Mouse (Mus musculus) thymus, postnatal 25 days (tissue): Measurements from ENCODE around the gene Gm13271.
"Not testable (repeated sequence)": the region's sequence is repeated elsewhere in the genome, so short reads cannot be mapped to it uniquely, and the experiment has no call there.

Experiments
- DNase-seq: peaks from one replicate; pipeline ENCODE4 v3.0.0; 2022

Gene Gm13271

DNA sequence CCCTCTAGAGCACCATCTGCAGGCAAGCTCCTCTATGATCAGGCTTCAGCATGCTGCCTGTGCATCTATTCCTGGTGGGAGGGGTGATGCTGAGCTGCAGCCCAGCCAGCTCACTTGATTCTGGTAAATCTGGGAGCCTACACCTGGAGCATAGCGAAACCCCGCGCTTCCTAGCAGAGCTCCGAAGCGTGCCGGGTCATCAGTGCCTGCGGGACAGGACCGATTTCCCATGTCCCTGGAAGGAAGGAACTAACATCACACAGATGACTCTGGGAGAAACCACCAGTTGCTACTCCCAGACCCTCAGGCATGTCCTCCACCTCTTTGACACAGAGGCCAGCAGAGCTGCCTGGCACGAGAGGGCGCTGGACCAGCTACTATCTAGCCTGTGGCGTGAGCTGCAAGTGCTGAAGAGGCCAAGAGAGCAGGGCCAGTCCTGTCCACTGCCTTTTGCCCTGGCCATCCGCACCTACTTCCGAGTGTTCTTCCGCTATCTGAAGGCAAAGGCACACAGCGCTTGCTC lies at the start of gene Gm13271:
Gene Gm13271, plus strand, starts transcription at position 51 of the 523 bp plus-strand sequence.
- peak; percentile 68 for DNase-seq

DNA sequence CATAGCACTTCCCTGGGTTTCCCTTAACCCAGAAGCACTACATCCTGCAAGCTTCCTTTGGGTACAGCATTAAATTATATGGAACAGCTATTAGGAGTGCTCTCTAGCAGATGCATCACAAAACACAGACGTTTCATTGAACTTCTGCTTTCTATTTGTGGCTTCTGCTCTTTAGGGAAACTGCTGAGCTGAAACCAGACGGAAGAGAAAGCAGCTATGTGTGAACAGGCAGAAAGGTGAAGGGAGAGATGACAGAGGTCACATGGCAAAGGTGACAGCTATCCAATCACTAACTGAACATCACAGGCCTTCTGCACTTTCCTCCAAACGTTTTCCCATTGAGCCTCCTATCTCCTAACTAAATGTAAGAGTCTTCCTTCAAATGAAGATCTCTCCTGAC lies 48.7 kb upstream of the Gm13271 start:
- no peak for DNase-seq

DNA sequence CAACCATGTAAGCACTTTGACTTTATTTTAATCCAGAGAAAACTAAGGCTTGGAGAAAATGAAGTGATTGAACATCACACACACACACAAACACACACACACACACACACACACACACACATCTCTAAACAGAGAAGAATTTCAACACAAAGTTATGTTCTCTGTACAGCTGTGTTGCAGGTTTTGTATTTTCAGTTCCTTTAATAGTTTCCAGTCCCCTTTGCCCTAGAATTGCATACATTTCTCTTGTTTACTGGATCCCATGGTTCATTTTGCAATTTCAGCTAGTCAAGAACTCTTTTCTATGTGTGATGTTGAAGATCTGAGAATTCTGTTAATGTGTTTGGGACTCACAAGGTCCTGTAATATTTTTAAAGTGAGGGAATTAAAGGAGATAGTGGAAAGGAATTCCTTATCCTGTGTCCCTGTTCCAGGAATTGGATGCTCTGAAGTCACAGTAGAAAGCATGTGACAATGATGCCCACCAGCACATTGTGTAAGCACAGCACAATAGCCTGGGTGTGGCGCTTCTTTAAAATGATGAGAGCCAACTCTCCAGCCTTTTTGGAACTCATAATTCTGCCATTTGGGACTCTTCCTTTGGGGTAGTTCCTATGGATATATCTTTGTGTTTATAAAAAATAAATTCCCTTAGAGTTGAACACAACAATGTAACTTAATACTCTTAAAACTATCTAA lies 47.4 kb upstream of the Gm13271 start:
- DNase-seq = no peak

DNA sequence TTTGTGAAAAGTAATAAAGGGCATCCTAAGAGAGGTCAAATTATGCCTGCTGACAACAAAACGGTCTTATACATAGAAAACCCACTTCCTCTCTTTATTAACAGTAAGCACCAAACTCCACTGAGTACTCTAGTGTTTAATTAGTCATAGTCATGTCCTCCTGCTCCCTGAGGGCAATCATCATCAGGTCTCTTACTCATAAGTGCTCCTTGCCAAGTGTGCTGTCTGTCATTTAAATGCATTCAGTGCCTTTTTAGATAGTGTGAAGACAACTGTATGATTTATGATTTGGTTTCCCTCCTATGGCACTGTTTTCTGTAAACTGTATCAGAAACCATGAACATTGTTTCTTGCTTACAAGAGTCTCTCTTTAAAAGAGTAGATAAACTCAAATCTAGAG lies 40.4 kb upstream of the Gm13271 start:
- no peak for DNase-seq

DNA sequence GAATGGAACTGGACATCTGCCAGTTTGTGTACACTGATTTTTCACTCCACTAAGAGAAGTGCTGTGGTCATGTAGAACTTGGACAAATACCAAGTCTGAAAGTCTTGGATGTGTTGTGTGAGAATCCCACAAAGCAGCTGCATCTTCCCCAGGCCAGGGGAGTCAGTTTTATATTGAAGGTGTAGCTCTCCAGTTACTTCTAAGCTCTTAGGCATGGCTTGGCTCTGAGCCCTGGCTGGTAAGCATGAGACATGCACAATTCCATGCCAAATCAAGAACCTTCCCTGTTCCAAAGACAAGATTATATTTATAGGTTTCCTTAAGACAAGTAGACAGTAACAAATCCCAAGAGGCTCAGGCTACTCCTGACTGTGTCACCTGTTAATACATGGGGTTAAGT lies 39.6 kb upstream of the Gm13271 start:
- DNase-seq = no peak

DNA sequence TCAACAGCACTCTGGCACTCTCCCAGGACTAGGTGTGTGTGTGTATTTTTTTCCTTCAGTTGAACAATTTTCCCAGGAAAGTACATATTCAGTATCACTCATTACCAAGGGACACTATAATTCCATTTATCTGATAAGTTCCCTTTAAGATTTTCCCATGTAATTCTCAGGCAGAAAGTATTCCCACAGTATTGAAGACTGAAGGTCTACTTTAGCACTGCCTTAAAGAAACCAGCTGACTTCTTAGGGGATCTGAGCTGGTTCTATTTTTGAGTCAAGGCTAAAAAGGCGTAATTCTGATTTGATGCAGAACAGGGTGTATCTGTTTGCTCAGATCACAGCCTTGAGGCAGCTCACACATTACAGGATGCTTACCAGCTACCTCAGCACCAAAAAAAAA lies 36.0 kb upstream of the Gm13271 start:
- no peak for DNase-seq

DNA sequence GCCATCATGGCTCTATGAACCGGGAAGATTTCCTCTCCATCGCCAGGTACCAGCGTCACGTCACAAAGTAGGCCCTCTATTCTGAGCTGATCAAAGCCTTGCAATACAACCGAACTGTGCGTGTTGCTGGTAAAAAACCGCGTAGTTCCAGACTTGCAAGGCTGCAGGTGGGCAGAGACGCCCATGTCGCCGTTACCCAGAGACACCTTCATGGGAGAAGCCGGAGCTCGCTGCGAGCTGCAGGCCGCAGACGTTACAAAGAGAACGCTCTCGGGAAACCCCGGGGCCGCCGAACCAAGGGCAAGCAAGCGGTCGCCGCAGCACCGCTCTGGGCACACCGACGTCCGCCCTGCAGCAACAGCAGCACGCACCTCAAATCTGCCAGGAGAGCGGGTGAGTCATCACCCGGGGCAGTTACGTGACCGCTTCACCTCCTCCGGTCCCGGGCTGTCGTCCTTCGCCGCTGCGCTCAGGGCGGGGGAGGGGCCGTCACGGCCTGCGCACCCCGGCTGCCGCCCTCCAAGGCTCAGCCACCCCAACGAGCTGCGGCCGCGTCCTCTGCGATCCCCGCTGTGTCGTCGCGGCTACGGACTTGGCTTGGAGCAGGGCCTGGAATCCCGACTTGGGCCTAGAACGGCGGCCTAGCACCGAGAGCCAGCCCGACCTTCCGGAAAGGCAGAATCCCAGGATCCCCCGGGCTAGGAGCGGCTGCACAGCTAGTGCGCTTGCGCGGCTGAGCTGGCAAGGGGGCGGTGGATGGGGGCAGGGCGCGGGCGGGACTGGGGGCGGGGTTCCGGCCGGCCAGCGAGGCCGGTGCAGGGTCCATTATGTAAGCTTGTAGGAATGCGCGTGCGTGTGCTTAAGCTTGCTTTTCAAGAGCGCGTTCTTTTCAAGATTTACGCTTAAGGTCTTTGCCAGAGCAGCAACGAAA lies 32.6 kb upstream of the Gm13271 start, which contains the start of the genes Gm26566 and Klhl9:
Gene Gm26566, plus strand, starts transcription at position 15 of the 931 bp plus-strand sequence.
Gene Klhl9, minus strand, starts transcription at position 675 of the 931 bp plus-strand sequence.
- DNase-seq = peak; percentile 89

DNA sequence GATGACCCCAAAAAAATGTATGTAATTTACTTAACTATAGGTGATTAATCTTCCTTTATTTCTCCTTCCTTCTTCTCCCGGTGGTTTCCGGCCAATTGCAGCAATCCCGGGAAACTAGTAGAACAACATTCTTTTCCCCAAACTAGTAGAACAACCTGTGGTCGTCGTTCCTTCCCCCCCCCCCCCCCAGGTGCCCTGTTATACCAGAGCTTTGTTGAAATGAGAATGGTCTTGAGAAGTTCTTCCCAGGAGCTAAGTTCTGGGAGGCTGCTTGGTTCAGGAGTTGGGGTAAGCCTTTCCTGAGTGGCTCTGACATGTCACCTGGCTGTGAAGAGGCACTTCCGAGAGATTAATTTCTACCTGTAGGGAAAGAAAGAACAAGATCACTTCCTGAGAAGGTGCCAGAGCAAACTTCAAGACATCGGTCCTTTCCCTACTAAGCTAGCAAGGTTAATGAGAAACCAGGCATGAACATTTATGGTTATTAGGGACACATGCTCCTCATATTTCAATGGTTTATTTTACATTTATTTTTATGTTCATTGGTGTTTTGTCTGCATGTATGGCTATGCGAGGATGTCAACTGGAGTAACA lies 31.1 kb upstream of the Gm13271 start:
- DNase-seq = no peak

DNA sequence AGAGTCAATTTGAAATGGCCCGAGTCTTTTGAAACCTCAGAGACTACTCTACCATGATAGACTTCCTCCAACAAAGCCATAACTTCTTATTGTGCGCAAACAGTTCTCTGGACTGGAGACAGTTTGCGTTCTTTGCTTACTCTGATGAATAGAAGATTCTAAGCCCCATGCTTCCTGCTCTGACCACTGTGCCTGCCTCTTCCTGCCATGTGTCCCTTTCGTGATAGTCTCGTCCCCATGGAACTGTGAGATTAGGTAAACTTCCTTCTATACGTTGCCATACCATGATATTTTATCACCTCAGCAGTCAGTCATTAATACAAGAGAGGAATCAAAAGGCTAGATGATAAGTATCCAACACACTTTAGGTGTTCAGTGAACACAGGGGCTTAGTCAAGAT lies 27.9 kb upstream of the Gm13271 start:
- no peak for DNase-seq

DNA sequence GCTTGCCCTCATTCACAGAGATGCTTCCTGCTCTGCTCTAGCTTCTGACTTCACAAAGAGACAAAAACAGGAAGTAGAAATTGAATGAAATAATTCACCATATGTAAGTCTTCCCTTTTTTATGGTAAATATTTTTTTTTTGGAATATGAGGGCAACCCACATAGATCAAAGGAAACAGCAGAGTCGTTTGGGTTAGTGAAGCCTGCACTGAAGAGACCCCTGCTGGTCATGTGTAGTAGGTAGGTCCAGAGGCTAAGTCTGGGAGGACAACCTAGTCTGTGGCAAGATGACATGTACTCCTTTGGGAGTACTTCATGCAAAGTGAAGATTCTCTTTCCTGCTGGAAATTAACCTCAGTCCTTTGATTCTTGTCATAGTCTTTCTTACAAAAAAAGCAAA lies 27.3 kb upstream of the Gm13271 start:
- peak; percentile 58 for DNase-seq

DNA sequence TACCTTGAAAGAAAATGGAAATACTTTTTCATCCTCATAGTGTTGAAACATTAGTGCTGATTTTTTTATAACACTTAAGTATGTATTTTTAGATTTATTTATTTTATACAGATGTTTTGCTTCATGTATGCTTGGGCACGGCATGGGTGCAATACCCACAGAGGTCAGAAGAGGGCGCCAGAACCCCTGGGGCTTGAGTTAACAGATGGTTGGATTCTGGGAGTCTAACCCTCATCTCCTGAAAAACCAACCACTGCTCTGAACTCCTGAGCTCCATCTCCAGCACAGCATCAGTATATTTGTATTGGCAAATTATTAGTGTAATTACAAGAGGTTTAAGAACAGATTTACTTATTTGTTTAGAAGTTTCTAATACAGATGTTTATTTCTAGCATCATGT lies 16.2 kb upstream of the Gm13271 start:
- peak; percentile 79 for DNase-seq

DNA sequence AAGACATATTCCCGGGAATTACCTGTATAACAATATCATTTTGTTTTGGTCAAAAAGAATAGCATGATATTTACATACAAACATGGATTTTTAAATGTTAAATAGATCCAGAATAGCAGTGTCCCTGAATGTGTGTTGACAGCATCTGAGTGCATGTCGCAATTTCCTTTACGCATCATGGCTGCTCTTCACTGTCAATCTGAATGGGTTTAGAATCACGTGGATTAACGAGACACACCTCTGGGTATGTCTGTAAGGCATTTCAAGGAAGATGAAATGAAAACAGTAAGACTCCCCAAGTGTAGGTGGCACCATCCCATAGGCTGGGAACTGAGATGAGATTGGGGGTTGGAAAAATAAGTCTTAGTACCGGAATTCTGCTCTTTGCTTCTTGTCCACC lies 15.6 kb upstream of the Gm13271 start:
- no peak for DNase-seq

DNA sequence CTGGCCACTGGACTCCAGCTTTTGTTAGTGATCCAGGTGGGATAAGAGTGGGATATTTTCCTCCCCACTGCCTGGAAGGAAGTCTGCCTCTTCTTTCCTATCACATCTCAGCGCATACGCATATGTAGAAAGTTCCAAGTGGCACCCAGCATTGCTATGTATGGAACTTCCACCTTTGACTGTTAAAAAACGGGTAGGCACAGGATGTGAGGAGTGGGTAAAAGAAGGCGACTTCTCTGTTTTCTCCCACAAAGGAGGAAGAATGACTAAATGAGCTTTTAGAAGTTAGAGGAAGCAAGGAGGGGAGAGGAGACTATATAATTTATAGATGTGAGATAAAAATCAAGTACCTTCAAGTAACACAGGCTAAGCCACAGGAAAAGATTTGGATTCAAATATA lies 13.2 kb upstream of the Gm13271 start:
- DNase-seq = no peak

DNA sequence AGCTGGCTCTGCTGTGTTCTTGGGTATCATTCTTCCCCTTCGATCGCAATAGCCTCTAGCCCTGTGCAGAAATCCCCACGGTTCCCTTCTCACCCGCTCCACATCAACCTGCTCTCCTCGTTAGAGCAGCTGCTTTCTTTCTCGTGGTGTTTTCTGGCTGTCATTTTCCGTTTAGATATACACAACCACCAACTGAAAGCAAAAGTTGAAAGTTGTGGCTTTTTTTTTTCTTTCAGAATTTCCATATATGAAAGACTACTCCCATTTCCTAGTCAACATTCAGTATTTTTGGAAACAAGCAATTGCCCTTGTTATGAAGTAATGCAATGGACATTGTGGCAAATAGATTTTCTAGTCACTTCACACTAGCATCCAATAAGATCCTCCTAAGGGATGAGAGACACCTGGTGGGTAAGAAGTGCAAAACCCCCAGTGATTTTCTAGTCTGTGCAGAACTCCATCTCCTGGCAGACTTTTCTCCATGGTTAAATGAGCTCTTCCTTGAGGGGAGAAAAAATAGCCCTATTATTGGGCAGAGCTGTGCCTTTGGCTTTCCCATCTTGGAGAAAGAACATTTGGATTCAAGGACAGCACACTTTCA lies 11.8 kb upstream of the Gm13271 start:
- no peak for DNase-seq

DNA sequence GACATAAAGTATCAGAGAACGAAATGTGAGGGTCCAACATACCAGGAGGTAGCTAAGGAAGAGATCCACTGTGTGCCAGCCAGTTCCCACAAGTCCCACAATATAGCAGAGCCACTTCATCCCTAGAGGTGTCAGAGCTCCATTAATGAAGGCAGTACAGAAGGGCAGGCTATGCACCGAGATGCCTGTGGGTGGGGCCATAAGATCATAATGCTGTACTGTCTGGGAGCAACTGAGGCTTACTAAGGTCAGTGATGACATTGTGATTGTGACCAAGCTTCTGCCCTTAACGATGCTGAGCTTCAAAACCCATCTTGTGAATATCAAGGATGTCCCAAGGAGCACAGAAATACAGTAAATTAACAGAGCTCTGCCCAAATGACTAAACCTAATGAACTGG lies 10.5 kb upstream of the Gm13271 start:
- peak; percentile 26 for DNase-seq

DNA sequence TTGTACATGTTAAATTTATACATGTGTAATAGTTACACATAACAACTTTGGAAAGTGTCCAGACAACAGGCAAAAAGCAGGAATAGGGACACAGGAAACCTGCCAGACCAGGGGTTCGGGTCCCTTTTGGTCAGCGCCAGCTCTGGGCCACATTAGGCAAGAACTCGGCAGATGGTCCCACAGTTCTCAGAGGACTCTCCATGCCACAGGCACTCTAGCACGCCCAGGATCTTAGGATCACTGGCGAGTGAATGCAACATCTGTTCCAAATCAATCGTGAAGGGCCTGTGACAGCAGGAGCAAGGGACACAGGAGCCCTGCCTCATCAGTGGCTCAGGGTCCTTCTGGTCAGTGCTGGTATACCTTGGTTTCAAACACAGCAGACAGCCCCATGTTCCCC lies 4.7 kb upstream of the Gm13271 start:
- no peak for DNase-seq

DNA sequence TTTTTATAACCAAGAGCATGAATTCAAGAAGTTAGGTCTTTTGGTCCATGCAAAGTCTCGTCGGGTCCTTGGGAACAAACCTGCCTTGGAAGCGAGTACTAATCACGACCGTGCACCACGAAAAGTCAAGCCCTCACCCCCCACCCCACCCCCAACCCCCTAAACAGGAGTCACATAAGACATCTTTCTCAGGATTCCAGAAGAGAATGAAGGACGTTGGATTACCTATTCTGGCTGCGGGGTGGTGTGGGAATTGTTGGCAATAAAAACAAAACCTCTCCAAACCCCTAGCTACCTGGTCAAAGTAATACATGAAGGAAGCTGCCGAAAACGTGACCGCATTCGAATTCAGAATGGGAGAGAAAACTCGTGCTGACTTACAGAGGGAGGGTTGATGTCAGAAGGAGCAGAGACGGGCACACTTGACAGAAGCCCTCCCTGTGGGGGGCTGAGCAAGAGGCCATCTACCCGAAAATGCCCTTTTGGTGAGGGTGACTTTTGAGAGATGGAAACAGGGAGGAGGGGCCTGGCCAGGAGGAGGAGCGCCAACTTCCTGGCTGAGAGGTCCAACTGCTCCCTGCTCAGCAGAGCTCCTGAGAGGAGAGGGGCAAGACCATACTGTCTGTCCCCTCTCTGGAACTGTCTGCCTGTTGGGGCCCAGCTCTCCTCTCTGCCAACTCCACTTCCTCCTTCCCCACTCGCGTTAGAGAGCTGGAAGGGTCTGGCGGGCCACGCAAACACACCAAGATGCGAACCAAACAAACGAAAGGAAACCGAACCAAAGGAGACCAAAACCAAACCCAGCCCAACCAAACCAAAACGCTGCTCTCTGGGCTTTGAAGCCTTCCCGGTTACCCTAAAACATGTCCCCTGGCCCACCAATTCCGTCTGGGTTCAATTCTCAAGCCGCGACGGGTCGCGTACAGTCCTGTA lies 2.2 kb downstream of the Gm13271 start:
- peak; percentile 37 for DNase-seq

DNA sequence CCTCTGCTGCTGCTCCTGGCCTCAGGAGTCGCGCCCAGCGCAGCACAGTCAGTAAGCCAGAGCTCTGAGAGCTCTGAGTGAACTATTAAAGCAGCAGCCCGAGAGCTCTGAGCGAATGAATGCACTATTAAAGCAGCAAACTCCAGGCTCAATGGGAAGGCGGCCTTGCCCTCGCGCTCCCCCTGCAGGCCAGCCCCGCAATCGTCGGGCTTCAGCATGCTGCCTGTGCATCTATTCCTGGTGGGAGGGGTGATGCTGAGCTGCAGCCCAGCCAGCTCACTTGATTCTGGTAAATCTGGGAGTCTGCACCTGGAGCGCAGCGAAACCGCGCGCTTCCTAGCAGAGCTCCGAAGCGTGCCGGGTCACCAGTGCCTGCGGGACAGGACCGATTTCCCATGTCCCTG lies 3.0 kb downstream of the Gm13271 start:
- DNase-seq = peak; percentile 90

DNA sequence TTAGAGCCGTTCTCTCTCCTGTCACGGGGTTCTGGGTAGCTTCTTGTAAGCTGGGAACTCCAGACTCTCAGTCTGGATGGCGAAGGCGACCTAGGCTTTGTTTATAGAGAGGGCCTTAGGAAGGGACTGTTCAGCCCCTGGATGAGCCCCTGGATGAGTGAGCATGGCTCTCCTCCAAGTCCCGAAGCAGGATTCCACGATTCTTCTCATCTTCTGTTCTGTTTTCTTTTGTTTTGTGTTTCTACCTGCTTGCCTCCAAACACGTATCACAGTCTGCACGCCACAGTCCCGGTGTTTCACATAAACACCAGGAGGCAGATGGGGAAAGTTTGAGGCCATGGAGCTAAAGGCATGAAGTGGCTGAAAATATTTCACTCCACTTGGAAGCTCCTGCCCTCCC lies 4.1 kb downstream of the Gm13271 start:
- DNase-seq = not testable (repeated sequence)

DNA sequence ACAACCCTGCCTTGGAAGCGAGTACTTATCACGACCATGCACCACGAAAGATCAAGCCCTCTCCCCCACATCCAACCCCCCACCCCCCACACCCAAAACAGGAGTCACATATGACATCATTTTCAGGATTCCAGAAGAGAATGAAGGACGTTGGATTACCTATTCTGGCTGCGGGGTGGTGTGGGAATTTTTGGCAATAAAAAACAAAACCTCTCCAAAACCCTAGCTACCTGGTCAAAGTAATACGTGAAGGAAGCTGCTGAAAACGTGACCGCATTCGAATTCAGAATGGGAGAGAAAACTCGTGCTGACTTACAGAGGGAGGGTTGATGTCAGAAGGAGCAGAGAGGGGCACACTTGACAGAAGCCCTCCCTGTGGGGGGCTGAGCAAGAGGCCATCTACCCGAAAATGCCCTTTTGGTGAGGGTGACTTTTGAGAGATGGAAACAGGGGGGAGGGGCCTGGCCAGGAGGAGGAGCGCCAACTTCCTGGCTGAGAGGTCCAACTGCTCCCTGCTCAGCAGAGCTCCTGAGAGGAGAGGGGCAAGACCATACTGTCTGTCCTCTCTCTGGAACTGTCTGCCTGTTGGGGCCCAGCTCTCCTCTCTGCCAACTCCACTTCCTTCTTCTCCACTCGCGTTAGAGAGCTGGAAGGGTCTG lies 5.1 kb downstream of the Gm13271 start, which contains the start of gene Gm13283:
Gene Gm13283, plus strand, starts transcription at position 510 of the 659 bp plus-strand sequence.
- peak; percentile 28 for DNase-seq

DNA sequence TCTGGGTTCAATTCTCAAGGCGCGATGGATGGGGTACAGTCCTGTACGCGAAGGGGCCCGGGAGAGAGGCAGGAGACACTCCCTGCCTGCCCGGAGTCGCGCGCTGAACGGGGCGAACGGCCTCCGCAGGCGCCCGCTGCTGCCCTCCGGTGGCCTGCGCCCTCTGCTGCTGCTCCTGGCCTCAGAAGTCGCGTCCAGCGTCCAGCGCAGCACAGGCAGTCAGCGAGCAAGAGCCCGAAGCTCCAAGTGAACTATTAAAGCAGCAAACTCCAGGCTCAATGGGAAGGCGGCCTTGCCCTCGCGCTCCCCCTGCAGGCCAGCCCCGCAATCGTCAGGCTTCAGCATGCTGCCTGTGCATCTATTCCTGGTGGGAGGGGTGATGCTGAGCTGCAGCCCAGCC lies 5.8 kb downstream of the Gm13271 start:
- peak; percentile 55 for DNase-seq
